Mouse (Mus musculus) G1E-ER4 (cell line): ENCODE measurements around the gene Btf3l4. TPM values are rescaled to one million over a fixed set of nuclear protein-coding genes. Genes with fewer than 3 reads are reported as not detected.

Experiments used
- GATA1 ChIP-seq: IDR thresholded peaks from one replicate; pipeline ENCODE4 v1.8.0; 2012; ENCODE audit warnings: low read length, inconsistent platforms
- polyA plus RNA-seq: library from polyadenylated mRNA; stranded (reverse); fragments of >175 nt; gene quantifications from 2 replicates; pipeline ENCODE4 v1.2.3, GENCODE M21; 2012

Gene Btf3l4
- polyA plus RNA-seq, 1 experiment: 11.1 TPM

GRCm38 (mm10) chr4:108834115-108834970 is 929 bp upstream of the Btf3l4 start, which contains the start of gene Txndc12:
Txndc12 (plus strand) TSS chr4:108834601.
- TF ChIP-seq GATA1: no peak

- no peak for TF ChIP-seq GATA1
These were observed 357 bp upstream of the Btf3l4 start for GRCm38 (mm10) chr4:108833828-108834114.

- no peak for TF ChIP-seq GATA1
These were observed 2.7 kb downstream of the Btf3l4 start for GRCm38 (mm10) chr4:108830698-108831097.

GRCm38 (mm10) chr4:108826643-108827042 is 6.8 kb downstream of the Btf3l4 start:
- no peak for TF ChIP-seq GATA1

GRCm38 (mm10) chr4:108826096-108826495 is 7.3 kb downstream of the Btf3l4 start:
- TF ChIP-seq GATA1: no peak

- no peak for TF ChIP-seq GATA1
These were observed 7.7 kb downstream of the Btf3l4 start for GRCm38 (mm10) chr4:108825677-108826076.

GRCm38 (mm10) chr4:108811550-108811949 is 21.9 kb downstream of the Btf3l4 start:
- no peak for TF ChIP-seq GATA1

GRCm38 (mm10) chr4:108811142-108811541 is 22.3 kb downstream of the Btf3l4 start:
- TF ChIP-seq GATA1: no peak

- TF ChIP-seq GATA1: no peak
These were observed 29.9 kb downstream of the Btf3l4 start for GRCm38 (mm10) chr4:108803535-108803934.

- no peak for TF ChIP-seq GATA1
These were observed 35.2 kb downstream of the Btf3l4 start for GRCm38 (mm10) chr4:108798083-108798830.

- TF ChIP-seq GATA1: no peak
These were observed 36.7 kb downstream of the Btf3l4 start for GRCm38 (mm10) chr4:108796701-108797100.

GRCm38 (mm10) chr4:108793941-108794340 is 39.5 kb downstream of the Btf3l4 start:
- no peak for TF ChIP-seq GATA1

- TF ChIP-seq GATA1: no peak
These were observed 42.9 kb downstream of the Btf3l4 start for GRCm38 (mm10) chr4:108790507-108790906.

GRCm38 (mm10) chr4:108789258-108789936 is 44.0 kb downstream of the Btf3l4 start:
- no peak for TF ChIP-seq GATA1

GRCm38 (mm10) chr4:108782421-108783085 is 50.9 kb downstream of the Btf3l4 start:
- no peak for TF ChIP-seq GATA1

GRCm38 (mm10) chr4:108781596-108781995 is 51.8 kb downstream of the Btf3l4 start:
- no peak for TF ChIP-seq GATA1

GRCm38 (mm10) chr4:108780864-108781205 is 52.6 kb downstream of the Btf3l4 start:
- no peak for TF ChIP-seq GATA1
